Mouse (Mus musculus) heart, embryonic 12.5 days (tissue): Measurements from ENCODE around the gene Xpo6. TPM values are rescaled to one million over a fixed set of nuclear protein-coding genes. Genes with fewer than 3 reads are reported as not detected.

Experiments used
- ATAC-seq: fragments of 200-750 bp; cut with Nextera tagmentation; 2 replicates; pipeline ENCODE4 v1.8.0; 2017; ENCODE audit warnings: moderate TSS enrichment, moderate library complexity; ENCODE audit not compliant: insufficient number of reproducible peaks, low FRiP score
- H3K27ac ChIP-seq: fragments of 300-500 bp; sonication (generic); 2 replicates; pipeline ENCODE4 v1.5.1; 2016; ENCODE audit warnings: mild to moderate bottlenecking, moderate library complexity; ENCODE audit not compliant: poor library complexity, severe bottlenecking
- H3K27me3 ChIP-seq: fragments of 300-500 bp; sonication (generic); replicated peaks from 2 replicates; pipeline ENCODE4 v1.6.1; 2016; ENCODE audit warnings: mild to moderate bottlenecking, moderate library complexity
- H3K36me3 ChIP-seq: fragments of 300-500 bp; sonication (generic); 2 replicates; pipeline ENCODE4 v1.6.1; 2016; ENCODE audit warnings: mild to moderate bottlenecking, moderate library complexity
- H3K4me1 ChIP-seq: fragments of 300-500 bp; sonication (generic); replicated peaks from 2 replicates; pipeline ENCODE4 v1.6.1; 2016; ENCODE audit warnings: mild to moderate bottlenecking
- H3K4me2 ChIP-seq: fragments of 300-500 bp; sonication (generic); 2 replicates; pipeline ENCODE4 v1.6.1; 2016; ENCODE audit warnings: mild to moderate bottlenecking, moderate library complexity
- H3K4me3 ChIP-seq: fragments of 300-500 bp; sonication (generic); 2 replicates; pipeline ENCODE4 v1.5.1; 2016; ENCODE audit warnings: mild to moderate bottlenecking
- H3K9ac ChIP-seq: fragments of 300-500 bp; sonication (generic); 2 replicates; pipeline ENCODE4 v1.6.1; 2016; ENCODE audit warnings: mild to moderate bottlenecking, moderate library complexity
- H3K9me3 ChIP-seq: fragments of 300-500 bp; sonication (generic); replicated peaks from 2 replicates; pipeline ENCODE4 v1.6.1; 2016; ENCODE audit warnings: mild to moderate bottlenecking, moderate library complexity
- WGBS: fragments of 180-500 bp; shearing (Covaris S2); methylation state at CpG from one replicate; pipeline ENCODE4 v1.1.7; 2016; 5-methylcytosine and 5-hydroxymethylcytosine counted together
- polyA plus RNA-seq: library from polyadenylated mRNA; unstranded; fragments of >200 nt; fragmentation: Nextera tagmentation; extraction: Ambion mirVana; gene quantifications from 2 replicates; pipeline ENCODE4 v1.2.1, GENCODE M21; 2016

The Xpo6 gene
- polyA plus RNA-seq, 1 experiment from 2014 or later, result 44.7 TPM

DNA sequence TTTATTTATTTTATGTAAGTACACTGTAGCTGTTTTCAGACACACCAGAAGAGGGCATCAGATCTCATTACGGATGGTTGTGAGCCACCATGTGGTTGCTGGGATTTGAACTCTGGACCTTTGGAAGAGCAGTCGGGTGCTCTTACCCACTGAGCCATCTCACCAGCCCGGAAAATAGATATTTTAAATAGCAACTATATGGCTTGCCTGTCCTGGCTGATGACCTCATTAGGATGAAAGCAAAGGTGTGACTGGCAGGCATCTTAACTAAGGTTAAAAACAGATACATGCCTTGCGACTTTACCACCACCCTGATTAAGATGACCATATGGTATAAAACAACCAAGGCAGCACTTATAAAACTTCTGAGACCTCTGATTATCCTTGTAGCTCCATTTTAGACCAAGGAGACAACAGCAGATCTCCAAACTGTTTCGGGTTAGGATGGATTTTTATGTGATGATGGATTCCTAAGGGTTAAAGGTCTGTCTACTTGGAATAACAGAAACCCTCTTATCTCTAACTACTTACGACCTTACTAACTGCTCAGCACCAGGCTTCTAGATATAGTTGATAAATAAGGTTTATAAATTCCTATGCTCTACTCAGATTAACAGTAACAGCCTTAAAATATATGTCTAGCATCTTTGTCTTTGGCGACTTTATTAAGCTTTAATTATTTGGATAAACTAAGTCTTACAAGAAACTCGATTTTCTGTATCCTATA, 32.2 kb upstream of the Xpo6 start:
- H3K4me1 ChIP-seq, result peaks cover 5% of the 10 kb centered on the region
- no peaks in the 10 kb centered on the region for H3K36me3 ChIP-seq
- no peak overlapping the region for H3K27ac ChIP-seq
- H3K9ac ChIP-seq, result no peak overlapping the region
- H3K4me2 ChIP-seq, result no peak overlapping the region
- H3K27me3 ChIP-seq, result no peaks in the 10 kb centered on the region
- 59% methylated on average over 8 of the region's 8 CpGs for WGBS
- no peak overlapping the region for H3K4me3 ChIP-seq
- no peak for ATAC-seq
- no peaks in the 10 kb centered on the region for H3K9me3 ChIP-seq

DNA sequence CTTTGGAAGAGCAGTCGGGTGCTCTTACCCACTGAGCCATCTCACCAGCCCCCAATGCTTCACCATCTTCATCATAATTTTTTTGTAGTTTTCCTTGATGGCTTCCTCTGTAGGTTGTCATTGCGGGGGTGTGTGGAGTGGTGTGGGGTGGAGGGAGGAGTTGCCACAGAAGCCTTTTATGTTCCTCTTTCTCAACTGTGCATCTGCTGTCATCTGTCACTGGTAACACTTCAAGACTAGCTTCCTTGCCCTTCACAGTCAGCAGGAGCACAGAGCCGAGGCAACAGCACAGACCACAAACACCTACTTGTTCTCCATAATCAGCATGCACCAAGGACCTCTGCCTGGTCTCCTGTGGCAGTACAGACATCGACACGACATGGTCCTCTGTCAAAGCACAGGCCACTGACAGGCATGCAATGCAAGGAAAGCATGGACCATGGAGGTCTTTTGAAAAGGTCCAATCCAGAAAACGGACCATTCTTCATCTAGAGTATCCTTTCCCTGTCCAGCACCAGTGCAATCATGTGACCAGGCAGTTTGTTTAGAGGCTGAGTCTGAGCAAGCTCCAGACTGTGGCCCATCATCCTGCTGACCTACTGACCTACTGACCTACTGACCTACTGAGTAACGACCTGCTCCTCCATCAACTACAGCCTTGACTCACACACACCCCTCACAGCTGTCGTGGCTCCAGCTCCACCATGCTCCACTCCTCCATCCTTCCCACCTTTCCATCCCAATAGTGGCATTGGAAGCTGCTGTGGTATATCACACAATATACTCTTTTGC, 30.3 kb upstream of the Xpo6 start:
- Histone ChIP-seq H3K4me2 (no peak overlapping the region), H3K27me3 (no peaks in the 10 kb centered on the region), H3K27ac (no peak overlapping the region), H3K36me3 (no peaks in the 10 kb centered on the region), H3K9ac (no peak overlapping the region), H3K9me3 (no peaks in the 10 kb centered on the region), H3K4me3 (no peak overlapping the region), H3K4me1 (peaks cover 8% of the 10 kb centered on the region; the same call in 1 of the 2 replicates)
- no peak for ATAC-seq
- WGBS, result 54% methylated on average over 8 of the region's 8 CpGs

DNA sequence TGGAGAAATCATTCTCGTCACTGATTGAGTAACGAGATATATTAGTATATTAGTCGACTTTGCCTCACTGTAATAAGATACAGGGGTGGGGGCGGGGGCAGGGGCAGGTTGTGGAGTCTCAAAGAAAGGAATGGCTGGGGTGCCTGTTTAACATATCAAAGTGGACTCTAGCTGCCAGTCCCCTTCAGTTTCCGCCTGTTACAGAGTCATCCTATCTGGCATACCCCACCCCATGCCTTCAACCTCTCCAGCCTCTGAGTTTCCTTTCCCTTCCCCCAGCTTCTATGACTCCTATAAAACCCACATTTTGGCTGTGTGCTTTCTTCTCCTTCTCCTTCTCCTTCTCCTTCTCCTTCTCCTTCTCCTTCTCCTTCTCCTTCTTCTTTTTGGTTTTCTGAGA, 25.8 kb upstream of the Xpo6 start:
- Histone ChIP-seq H3K36me3 (no peaks in the 10 kb centered on the region), H3K27me3 (peaks cover 6% of the 10 kb centered on the region; the same call in 1 of the 2 replicates), H3K4me2 (no peak overlapping the region), H3K27ac (no peak overlapping the region), H3K9ac (no peak overlapping the region), H3K9me3 (no peaks in the 10 kb centered on the region), H3K4me1 (peaks cover 8% of the 10 kb centered on the region; the same call in 1 of the 2 replicates), H3K4me3 (no peak overlapping the region)
- no peak for ATAC-seq
- 22% methylated on average over 5 of the region's 5 CpGs for WGBS

DNA sequence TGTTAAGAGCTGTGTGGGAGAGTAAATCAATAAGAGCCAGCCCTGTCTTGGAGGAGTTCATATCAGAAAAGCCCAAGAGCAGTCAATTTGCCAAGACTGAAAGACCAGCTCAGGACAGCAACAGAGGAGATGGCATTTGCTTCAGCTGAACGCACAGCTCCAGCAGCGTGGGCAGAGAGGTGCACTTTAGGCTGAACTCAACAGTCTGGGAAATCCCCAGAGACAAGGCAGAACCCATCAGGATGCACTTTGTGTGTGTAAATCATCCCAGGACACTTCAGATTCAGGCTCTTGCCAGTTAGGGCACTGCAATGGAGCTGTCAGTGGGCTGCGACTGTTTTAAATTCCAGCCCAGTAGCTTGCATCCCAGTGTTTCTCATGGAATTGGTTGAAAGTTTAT, 22.5 kb upstream of the Xpo6 start:
- Histone ChIP-seq H3K4me3 (no peak overlapping the region), H3K27me3 (peaks cover 6% of the 10 kb centered on the region; the same call in 1 of the 2 replicates), H3K36me3 (no peaks in the 10 kb centered on the region), H3K4me1 (peaks cover 3% of the 10 kb centered on the region; the same call in 1 of the 2 replicates), H3K4me2 (no peak overlapping the region), H3K9ac (no peak overlapping the region), H3K9me3 (0 out of 2 replicates have a peak, but pooled peaks cover 6% of the 10 kb centered on the region), H3K27ac (no peak overlapping the region)
- no peak for ATAC-seq
- 58% methylated on average over 3 of the region's 3 CpGs for WGBS

DNA sequence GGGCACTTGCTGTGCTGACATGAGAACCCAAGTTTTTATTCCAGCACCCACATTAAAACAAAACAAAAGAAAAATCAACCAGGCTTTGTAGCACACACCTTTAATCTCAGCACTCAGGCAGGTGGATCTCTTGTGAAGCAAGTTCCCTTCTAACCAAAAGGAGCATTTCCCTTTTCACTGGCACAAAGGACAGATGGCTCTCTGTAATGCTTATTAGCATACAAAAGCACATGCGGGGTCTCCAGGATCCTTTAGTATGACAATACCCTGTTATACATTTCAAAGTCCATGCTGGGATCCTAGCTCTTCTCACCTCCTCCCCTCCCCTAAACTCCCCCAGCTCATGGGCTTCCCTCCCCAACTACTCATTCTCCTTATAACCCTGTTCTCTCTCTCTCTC, 20.3 kb upstream of the Xpo6 start:
- 31% methylated on average over 1 of the region's 1 CpGs for WGBS
- Histone ChIP-seq H3K4me3 (no peak overlapping the region), H3K9me3 (0 out of 2 replicates have a peak, but pooled peaks cover 6% of the 10 kb centered on the region), H3K4me1 (peaks cover 10% of the 10 kb centered on the region; the same call in 1 of the 2 replicates), H3K4me2 (no peak overlapping the region), H3K27me3 (peaks cover 6% of the 10 kb centered on the region; the same call in 1 of the 2 replicates), H3K9ac (no peak overlapping the region), H3K27ac (no peak overlapping the region), H3K36me3 (no peaks in the 10 kb centered on the region)
- no peak for ATAC-seq

DNA sequence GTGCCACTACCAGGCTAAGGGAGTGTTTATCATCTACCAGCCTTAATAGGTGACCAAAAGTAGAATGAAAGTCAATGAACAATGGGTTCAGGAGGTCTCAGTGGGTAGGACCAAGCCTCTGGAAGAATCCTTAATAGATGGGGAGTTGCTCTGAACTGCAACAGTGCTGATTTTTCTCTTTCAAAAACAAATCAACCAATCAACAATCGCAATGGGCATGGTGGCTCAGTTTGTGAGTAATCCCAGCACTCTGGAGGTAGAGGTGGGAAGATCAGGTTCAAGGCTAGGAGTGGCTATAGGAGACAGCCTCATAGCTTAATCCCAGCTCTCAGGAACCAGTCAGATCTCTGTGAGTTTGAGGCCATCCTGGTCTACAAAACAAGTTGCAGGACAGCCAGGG, 18.0 kb upstream of the Xpo6 start:
- no peaks in the 10 kb centered on the region for H3K27me3 ChIP-seq
- no peak overlapping the region for H3K9ac ChIP-seq
- no peaks in the 10 kb centered on the region for H3K36me3 ChIP-seq
- 0 out of 2 replicates have a peak, but pooled peaks cover 6% of the 10 kb centered on the region for H3K9me3 ChIP-seq
- peaks cover 10% of the 10 kb centered on the region; the same call in 1 of the 2 replicates for H3K4me1 ChIP-seq
- H3K4me3 ChIP-seq, result no peak overlapping the region
- no peak overlapping the region for H3K4me2 ChIP-seq
- WGBS, result 61% methylated on average over 1 of the region's 1 CpGs
- no peak for ATAC-seq
- H3K27ac ChIP-seq, result no peak overlapping the region

DNA sequence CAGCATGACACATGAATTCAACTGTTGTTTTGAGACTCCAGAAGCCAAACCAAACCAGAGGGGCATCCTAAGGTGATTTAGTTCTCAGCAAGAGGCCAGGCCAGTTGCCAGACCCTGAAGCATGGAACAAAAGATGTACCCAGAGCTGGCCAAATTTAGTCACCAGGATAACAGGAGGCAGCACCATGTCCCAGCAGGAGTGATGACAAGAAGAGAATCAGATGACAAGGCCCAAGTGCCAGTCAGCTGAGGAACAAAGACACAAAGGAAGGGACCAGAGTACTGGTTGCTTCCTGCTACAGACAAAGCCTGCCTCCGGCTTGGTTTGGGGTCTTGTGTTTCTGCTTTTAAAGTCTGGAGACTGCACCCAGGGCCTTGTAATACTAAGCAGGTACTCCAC, 16.6 kb upstream of the Xpo6 start:
- peak overlapping the region; percentile 65 for H3K27ac ChIP-seq

DNA sequence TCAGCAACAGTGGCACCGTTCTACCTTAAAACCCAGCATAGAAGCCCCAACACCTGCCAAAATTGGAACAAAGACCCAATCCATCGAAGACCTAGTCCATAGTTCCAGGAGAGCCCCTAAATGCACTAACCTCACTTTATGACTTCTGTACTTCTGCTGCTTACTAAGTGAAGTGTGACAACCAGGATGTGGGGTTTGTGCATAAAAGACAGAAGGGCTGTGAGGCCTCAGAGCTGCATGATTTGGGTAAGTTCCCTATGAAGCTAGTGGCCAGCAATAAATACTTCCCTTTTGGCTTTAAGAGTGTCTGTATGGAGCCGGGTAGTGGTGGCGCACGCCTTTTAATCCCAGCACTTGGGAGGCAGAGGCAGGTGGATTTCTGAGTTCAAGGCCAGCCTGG, 10.6 kb upstream of the Xpo6 start:
- ATAC-seq, result no peak
- Histone ChIP-seq H3K4me3 (no peak overlapping the region), H3K4me2 (no peak overlapping the region), H3K9me3 (no peaks in the 10 kb centered on the region), H3K27ac (no peak overlapping the region), H3K36me3 (no peaks in the 10 kb centered on the region), H3K9ac (no peak overlapping the region), H3K27me3 (no peaks in the 10 kb centered on the region), H3K4me1 (no peaks in the 10 kb centered on the region)
- 71% methylated on average over 5 of the region's 5 CpGs for WGBS

More for the DNA sequence above, 16.6 kb upstream of the Xpo6 start:
- peaks cover 10% of the 10 kb centered on the region; the same call in 1 of the 2 replicates for H3K4me1 ChIP-seq
- ATAC-seq, result 0 out of 2 replicates have a peak, but pooled peaks have one; percentile 29
- H3K4me3 ChIP-seq, result no peak overlapping the region
- H3K27me3 ChIP-seq, result no peaks in the 10 kb centered on the region
- no peak overlapping the region for H3K4me2 ChIP-seq
- H3K36me3 ChIP-seq, result no peaks in the 10 kb centered on the region
- no peak overlapping the region for H3K9ac ChIP-seq
- 0% methylated on average over 1 of the region's 1 CpGs for WGBS
- H3K9me3 ChIP-seq, result 0 out of 2 replicates have a peak, but pooled peaks cover 6% of the 10 kb centered on the region

DNA sequence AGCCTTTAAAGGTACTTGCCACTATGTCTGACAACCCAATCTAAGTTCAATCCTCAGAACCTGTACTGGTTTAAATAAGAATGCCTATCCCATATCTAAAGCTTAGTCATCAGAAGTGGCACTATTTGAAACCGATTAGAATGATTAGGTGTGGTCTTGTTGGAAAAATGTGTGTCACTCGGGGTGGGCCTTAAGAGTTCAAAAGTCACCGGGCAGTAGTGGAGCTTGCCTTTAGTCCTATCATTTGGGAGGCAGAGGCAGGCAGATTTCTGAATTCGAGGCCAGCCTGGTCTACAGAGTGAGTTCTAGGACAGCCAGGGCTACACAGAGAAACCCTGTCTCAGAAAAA, 670 bp upstream of the Xpo6 start:
- Histone ChIP-seq H3K4me1 (peaks cover 20% of the 10 kb centered on the region), H3K9ac (no peak overlapping the region), H3K27me3 (0 out of 2 replicates have a peak, but pooled peaks cover 3% of the 10 kb centered on the region), H3K9me3 (no peaks in the 10 kb centered on the region), H3K27ac (no peak overlapping the region), H3K36me3 (no peaks in the 10 kb centered on the region), H3K4me2 (peak overlapping the region; percentile 85), H3K4me3 (peak overlapping the region; percentile 73)
- 85% methylated on average over 4 of the region's 4 CpGs for WGBS
- no peak for ATAC-seq

DNA sequence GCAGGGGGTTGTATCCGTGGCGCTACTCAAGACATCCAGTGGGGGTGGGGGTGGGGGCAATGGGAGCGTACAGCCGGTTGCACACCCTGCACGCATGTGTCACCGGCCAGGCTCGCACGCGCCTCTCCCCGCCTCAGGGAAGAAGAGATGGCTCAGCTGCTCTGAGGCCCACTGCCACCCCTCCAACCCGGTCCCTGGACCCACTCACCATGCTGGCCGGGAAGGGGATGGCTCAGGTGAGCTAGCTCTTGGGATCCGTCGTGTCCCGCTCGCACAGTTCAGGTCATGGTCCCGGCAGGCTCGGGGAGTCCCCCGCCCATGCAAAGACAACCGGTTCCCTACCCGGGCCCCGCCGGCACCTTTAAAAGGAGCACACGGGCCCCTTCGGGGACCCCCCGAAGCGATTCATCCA, 604 bp downstream of the Xpo6 start:
- Histone ChIP-seq H3K36me3 (no peaks in the 10 kb centered on the region), H3K4me2 (peak overlapping the region; percentile 85), H3K9me3 (no peaks in the 10 kb centered on the region), H3K9ac (peak overlapping the region; percentile 91), H3K27ac (peak overlapping the region; percentile 78), H3K4me3 (peak overlapping the region; percentile 73), H3K4me1 (peaks cover 20% of the 10 kb centered on the region), H3K27me3 (no peaks in the 10 kb centered on the region)
- under 1% methylated on average over 27 of the region's 27 CpGs for WGBS
- ATAC-seq, result peak; percentile 64

DNA sequence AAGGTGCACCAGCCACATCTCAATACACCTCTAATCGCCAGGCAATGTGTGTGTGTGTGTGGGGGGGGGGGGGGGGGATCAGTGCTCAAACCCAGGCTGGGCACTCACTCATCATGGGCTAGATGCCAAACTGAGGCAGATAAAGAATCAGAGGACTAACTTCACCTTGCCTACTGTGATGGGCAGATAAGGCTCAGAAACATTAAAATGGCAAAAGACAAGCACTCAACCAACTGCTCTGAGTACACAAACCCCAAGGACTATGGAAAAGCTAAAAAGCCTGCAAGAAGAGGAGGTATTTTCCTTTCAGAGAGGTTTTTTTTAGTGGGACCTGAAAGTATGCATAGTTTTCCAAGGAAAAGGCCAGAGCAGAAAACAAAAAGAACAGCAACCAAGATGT, 1.4 kb downstream of the Xpo6 start:
- no peak for ATAC-seq
- WGBS, result 31% methylated on average over 1 of the region's 1 CpGs
- H3K27me3 ChIP-seq, result no peaks in the 10 kb centered on the region

More for the DNA sequence above, 1.4 kb downstream of the Xpo6 start:
- no peaks in the 10 kb centered on the region for H3K9me3 ChIP-seq
- H3K9ac ChIP-seq, result peak overlapping the region; percentile 91
- H3K4me3 ChIP-seq, result peak overlapping the region; percentile 73
- peak overlapping the region; percentile 85 for H3K4me2 ChIP-seq
- 0 out of 2 replicates have a peak overlapping the region, but pooled peaks have one; percentile 78 for H3K27ac ChIP-seq
- peaks cover 23% of the 10 kb centered on the region for H3K4me1 ChIP-seq
- H3K36me3 ChIP-seq, result no peaks in the 10 kb centered on the region
